Mouse (Mus musculus): ENCODE results near the gene Nbea.

Gene Nbea

DNA sequence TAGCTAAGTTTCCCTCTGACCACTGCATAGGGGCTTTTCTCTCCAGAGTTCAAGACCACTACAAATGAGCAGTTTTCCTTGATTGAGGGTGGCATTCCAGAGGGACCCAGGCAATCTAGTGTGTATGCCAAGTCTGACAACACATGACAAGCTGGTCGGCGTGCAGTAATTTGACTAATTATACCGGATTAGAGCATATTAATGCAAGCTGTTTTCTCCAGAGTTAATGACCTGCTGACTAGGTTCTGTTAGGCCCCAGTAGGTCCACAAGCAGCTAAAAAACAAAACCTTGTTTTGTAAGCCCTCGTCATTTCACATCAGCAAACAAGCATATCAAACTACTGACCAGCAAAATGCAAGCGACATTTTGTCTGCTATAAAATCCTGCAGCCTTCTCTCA, 432.1 kb downstream of the Nbea start:
- no peak for DNase-seq (ENCODE audit: low spot score)

DNA sequence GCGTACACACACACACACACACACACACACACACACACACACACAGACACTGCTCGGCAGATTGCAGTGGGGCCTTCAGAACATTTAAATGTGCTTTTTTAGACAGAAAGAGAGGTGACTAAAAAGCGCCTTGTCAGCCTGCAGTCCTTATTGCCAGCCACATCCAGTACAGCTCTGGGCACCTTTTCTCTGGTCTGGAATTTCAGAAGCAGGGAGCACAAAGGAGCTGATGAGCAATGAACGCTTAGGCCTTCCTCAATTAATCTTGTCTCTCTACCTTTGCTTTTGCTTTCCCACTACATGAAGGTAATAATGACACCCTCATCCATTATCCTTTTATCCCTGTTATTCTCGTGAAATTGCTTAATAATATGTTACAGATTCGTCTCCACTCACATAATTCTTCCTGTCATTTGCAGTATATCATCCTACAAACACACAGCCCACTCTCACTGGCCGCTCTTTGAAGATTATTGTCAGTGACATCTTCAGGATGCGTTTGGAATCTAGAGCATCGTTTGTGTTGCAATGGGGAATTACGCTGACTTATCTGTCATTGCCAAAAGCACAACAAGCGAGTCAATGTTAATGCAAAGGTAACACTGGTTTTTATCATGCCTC, 432.9 kb downstream of the Nbea start:
- no peak for DNase-seq (ENCODE audit: low spot score)

DNA sequence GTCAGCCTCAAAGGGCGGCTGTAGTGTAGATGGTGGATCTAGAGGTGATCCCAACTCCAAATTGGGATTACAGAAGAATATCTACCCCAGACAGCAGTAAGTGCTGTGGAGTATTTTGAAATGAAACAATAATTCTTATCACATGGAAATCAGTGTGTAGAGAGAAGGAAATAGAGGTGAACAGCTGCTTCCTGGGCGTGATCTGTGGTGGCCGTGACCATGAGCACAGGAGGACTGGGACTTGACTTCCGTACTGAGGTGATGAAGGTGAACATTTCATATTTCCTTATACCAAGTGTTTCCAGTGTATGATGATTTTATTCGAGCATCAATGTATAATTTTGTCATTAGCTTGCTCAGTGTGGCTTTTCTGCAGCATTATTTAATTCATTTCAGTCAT, 439.6 kb downstream of the Nbea start:
- DNase-seq (ENCODE audit: low spot score), result no peak

DNA sequence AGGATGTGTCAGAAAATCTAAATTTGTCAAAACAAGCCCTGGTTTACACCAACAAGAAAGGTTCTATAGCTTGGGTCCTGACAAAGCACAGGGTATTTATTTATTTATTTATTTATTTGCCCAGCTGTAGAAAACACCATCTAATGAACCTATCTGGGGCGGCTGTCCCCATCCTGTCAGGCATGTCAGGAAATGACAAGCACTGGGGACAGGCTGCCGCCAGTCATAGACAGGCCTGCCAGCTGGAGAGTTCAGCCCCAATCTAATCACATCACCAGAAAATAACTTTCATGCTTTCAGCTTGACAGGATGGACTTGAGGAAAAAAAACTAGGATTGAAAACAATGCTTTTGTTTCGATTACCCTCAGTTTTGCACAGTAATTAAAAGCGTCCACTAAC, 440.8 kb downstream of the Nbea start:
- DNase-seq (ENCODE audit: low spot score), result no peak

DNA sequence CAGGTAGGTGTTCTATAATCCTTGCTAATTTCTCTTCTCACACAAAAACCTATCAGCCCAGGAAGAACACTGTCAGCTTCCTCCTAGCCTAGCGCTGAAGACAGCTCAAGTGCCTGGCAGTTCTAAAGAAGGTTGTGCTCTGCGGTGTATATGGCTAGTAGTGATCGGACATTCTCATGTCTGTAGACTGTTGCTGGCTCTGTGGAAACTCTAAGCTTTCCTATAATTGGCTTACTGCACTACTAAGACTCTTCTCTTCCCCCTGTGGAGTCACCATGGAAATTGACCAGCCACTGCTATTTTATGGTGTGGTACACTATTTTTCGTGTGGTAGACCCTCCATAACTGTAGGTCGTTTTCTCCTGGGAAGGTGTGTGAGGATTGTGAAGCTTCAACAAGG, 441.3 kb downstream of the Nbea start:
- no peak for DNase-seq (ENCODE audit: low spot score)

DNA sequence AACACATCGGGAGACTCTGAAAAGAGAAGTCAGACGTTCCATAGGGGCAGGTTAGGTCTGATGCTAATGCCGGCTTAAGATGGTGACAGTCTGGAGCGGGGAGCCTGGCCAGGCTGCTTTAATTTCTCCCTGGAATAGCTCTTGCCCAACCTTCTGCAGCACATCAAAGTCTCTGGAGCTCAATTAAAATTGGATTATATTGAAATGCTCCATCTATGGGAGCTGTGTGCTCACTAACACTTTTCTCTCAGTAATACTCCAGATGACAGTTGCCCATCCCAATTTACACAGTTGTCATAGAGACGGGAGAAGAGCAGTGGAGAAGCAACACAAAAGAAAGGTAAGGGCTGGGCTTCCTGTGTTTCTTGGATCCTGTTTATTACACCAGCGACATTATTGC, 442.1 kb downstream of the Nbea start:
- no peak for DNase-seq (ENCODE audit: low spot score)

DNA sequence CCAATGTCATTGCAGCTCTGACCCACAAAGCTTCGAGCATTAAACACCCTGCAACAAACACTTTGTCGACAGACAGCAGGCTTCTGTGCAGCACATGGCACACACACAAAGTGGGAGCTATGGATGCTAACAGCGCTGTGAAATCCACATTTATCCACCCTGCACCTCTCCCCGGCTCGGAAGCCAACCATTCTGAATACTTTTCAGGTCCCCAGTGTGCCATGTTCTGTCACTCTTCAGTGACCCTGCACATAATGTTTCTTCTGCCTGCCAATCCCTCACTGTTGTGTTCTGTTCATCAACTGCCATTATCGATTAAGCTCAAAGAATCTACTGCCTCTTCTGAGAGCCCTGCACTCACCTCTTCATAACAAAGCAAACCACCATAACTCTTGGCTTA, 449.8 kb downstream of the Nbea start:
- DNase-seq (ENCODE audit: low spot score), result no peak

DNA sequence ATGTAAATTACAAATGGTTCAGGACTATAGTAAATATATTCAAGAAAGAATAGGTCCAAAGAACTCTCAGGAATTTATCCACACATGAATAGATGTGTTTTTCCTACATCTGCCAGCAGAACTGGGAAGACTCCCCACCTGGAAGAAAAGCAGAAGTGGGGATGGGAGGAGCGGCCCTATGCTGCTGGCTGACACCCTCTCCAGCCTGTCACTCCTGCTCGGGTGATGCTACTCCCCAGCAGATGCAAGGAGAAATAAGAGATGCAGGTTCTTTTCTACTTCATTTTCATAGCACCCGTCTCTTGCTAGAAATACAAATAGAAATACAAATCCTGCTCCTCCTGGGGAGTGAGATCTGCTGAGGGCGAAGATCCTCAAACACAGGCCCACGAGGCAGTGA, 453.0 kb downstream of the Nbea start:
- DNase-seq (ENCODE audit: low spot score), result no peak

DNA sequence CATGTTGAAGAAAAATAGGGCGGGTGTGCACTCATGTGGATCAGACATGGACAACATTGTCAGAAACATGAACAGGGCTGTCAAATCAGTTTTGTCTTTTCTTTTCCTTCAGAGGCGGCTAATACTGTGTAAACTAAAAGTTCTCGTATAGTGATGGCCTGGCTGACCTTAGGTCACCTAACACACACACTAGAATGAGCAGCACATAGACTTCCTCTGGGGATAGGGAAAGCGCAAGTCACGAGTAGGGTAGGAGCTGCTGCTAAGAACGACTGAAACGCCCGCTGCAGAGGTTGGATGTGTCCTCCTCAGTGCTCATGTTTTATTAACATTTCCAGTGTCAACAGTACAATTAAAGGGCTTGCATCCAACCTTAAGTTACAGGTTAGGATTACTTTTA, 453.4 kb downstream of the Nbea start:
- DNase-seq (ENCODE audit: low spot score), result no peak

DNA sequence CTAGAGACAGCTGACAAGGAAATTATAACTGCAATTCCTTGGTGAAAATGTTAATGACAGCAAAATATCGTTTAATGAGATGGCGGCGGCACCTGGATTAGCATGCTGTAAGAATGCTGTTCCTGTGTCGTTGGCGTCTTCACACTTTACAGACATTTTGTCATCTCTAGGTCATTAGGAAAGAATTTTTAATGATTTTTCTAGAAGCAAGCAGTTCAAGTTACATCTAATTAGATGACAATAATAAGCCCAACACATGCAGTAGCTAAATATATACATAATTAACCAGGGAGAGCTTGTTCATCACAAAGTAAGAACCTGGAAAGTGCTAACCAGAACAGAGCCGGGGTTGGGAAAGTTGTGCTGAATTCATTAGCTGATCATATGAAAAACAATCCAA, 469.2 kb downstream of the Nbea start:
- no peak for DNase-seq (ENCODE audit: low spot score)

DNA sequence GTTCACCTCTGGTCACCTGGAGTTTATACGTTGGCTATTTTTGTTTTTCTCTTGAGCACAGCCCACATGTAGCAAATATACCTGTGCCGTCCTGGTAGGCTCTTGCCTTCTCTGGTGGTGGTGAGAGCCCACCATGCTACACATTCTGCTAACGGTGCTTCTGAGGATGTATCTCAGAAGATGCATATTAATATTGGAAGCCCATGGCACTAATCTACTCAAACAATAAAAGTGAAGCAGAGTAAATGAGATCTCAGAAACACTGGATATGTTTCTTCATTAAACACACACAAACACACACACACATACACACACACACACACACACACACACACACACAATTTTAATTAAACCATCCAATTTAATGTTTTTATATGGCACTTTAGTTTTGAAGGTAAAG, 469.6 kb downstream of the Nbea start:
- DNase-seq (ENCODE audit: low spot score), result no peak

DNA sequence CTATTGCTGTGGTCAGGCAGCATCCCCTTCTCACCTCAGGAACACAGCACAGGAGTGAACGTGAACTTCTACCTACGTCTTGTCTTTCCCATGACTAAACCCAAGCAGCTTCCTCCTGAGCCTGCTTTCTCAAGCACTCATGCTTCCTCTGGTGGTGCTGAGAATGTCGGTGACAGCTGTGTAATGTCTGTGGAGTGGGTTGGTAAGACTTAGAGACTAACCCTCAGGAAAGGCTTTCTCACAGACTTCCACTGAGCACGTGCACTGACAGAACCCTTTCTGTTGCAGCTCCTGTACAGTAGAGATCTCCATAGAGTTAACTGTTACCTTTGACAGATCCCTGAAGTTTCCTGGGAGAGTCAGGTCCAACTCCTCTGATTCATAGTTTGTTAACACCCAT, 473.2 kb downstream of the Nbea start:
- DNase-seq (ENCODE audit: low spot score), result no peak

DNA sequence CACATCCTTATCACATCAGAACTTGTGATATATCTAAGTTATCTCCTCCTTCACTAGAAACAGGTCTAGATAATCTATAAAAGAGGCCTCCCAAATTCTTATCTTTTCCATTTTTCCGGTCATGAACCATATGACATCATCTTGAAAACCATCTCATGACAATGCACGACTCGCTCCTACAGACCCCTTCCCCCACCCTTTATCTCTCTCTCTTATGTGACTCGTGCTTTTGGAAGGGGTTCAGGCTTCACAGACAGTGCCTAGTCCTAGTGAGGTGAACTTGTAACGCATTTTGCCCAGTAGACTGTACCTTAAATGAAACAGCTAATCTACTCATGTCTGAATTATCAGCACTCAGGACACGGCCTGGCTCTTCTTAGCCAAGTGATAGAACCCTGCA, 481.9 kb downstream of the Nbea start:
- no peak for DNase-seq (ENCODE audit: low spot score)

DNA sequence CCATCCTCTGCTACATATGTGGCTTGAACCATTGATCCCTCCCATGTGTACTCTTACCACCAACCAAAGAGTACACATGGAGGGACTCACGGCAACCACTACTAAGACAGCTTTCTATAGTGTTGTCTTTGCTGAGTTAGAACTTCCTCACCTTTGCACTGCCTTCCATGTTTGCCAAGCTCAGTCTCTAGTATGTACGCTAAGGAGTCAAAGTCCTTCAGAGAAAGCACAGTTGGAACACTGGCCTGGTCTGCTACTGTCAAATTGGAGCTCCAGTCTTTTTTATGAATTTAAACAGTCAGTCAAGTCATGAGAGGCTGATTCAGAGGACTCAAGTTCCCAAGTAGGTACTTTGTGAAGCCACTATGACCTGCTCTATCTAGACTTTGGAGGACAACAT, 486.3 kb downstream of the Nbea start:
- no peak for DNase-seq (ENCODE audit: low spot score)

DNA sequence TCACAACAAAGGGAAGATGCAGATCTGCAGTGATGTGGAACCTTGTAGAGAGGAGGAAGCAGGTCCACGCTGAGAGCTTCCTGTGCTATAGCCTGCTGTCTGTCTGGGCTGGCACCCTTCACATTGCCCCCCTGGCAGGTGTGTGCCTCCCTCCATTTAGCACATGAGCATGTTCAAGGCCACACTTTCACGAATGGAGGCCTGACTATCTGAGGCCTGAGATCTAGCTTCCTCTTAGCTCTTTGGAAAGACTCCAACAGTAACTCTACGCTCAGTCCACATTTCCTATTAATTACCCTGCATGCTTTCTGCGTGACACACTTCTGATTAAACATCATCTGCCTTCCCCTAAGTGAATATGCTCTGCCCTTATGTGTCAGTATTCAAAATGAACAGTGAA, 490.4 kb downstream of the Nbea start:
- no peak for DNase-seq (ENCODE audit: low spot score)

DNA sequence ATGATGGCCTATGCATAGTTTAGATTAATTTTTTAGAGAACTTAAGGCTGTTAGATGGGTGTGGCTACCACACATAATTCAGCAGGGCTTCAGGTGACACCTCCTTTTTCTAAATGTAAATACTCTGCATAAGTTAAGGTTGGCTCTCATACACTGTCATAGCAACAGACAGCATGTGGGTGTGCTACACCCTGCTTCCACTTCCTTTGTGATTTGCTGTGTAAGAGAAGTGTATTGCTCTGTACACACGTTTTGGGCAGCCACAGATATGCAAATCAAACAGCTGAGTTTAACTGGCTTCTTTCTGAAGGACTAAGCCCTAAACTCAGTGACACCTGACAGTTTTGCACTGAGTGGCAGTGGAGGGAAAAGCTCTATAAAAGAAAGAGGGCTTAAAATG, 495.4 kb downstream of the Nbea start:
- DNase-seq (ENCODE audit: low spot score), result no peak

DNA sequence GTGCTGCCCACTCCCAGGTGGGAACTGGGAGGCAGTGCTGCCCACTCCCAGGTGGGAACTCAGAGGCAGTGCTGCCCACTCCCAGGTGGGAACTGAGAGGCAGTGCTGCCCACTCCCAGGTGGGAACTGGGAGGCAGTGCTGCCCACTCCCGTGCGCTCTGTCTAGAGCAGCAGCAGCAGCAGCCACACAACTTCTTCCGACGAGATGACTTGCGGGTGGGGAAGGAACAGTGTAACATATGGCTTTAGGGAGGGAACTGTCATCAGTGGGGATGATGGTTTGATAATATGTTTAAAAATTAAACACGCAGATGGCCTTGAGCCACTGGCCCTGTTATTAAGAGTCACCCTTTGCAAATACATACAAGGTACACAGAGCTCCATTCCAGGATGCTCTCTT, 496.5 kb downstream of the Nbea start:
- DNase-seq (ENCODE audit: low spot score), result no peak

DNA sequence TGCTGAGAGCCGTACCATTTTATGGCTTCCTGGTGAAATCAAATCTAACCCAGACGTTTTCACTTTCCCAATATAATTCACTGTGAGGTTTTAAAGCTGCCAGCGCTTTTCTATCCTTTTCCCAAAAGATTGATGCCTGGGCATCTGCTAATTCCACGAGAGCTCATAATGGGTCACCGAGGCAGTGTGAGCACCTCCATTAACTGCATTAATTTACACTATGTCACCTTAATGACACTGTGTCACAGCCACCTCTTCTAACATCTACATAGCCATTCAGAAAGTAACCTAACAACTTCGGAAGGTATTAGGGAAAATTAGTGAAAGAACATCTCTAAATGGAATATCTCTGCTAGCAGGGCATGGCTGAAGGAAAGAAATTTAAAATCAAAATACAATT, 497.9 kb downstream of the Nbea start:
- DNase-seq (ENCODE audit: low spot score), result no peak

DNA sequence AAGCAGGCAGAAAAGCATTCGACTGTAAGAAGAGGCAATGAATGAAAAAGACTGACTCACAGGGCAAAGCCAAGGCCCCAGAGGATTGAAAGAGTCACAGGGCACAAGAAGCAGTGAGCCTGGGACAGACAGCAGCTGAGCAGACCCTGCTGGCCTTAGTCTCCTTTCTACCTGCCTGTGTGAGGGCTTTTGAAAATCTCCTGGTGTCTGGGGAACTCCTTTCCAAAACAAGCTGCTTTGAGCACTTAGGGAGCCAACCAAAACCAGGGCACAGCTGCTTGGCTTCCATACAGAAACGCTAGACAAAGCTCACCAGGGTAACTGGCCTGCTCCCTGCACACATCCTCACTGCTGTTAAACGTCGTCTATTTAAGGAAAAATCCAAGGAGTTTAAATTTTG, 498.6 kb downstream of the Nbea start:
- no peak for DNase-seq (ENCODE audit: low spot score)

DNA sequence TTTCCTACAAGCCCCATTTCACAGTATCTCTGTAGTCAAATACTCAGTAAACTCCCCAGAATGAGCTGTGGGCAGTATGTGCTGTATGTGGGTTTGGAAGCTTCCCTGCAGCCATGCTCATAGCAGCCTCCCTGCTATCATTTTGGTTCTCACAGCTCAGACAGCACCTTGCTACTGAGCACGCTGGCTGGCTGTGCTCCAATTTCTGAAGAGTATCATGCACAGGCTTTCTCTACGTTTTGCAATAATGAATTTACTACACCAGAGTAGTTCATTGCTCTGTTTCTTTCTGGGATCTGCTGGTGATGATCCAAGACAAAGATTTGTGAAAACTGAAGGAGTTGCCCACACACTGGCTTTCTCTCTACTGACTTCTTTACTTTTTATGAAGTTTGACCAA, 505.8 kb downstream of the Nbea start:
- no peak for DNase-seq (ENCODE audit: low spot score)

DNA sequence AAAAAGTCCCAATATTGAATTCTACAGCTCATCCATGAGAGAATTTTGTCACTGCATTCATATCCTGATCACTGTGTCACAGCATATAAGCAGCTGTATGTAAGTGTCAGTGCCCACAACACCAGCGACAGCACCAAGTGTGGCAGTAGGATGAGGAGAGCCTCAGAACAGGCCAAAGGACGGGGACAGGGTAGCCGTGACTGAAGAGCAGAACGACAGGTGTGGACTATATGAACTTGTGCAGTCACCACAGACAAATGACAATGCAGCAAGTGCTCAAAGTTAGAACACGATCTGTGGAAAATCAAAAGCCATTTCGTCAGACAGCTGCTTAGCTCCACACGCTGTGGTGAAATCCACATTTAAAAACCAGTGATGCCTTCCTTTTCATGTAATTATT, 509.3 kb downstream of the Nbea start:
- no peak for DNase-seq (ENCODE audit: low spot score)

DNA sequence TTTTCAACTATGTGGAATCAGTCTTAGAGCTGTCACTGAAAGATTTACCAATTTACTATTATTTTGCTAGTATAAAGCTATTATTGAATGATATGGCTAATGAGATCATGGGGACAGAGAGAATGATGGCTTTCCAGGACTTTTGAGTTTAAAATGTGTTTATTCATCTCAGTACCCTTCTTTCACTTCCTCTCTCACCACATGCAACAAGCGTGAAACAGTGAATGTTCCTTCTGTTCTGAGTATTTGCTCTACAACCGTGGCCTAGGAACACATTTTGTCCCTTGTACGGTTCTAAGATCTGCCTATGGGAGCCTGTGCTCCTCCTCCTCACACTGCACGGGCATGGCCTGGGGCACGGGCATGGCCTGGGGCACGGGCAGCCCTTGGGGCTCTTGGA, 516.5 kb downstream of the Nbea start:
- DNase-seq (ENCODE audit: low spot score), result no peak

DNA sequence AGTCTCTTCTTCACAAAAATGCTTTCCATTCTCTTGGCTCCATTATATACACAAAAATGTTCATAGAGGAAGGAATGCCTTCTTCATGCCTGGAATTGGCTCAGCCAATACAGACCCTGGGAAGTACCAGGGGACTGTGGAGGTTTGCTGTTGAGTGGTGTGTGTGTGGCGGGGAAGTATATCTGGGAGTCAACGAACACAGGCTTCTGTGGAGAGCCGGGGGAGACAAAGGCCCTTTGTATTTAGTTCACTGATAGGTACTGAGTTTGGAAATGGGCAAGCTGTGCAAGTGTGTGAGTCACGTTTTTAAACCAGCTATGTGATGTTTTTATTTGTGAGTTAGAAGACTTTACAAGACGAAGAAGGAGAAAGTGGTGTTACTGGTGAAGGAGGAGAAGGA, 517.6 kb downstream of the Nbea start:
- no peak for DNase-seq (ENCODE audit: low spot score)

DNA sequence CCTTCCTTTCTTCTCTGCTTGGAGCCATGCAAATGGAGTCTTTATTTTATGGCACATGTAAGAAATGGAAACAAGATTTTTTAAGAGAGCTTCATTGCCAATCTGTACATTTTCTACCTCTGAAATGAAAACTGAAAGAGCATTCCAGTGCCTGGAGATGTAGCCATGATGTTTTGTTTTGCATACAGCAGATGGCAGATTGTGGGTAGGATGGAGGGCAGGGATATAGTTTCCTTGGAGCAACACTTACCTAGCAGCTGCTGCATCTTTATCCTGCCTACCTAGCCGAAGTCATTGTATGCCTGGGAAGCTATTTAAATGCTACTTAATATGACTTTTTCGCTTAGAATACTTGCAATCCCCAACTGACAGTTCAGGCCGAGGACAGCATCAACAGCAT, 518.8 kb downstream of the Nbea start:
- no peak for DNase-seq (ENCODE audit: low spot score)

All from ovary, postnatal 36 days (tissue).